Mouse (Mus musculus): ENCODE measurements around the gene Angpt4. TPM values are rescaled to one million over a fixed set of nuclear protein-coding genes. Genes with fewer than 3 reads are reported as not detected.

The Angpt4 gene
- polyA plus RNA-seq, 1 experiment, result 2.8 TPM

GRCm38 (mm10) chr2:151961284-151962196, 50.5 kb downstream of the Angpt4 start:
- no peak for DNase-seq (ENCODE audit: low spot score)

- peak; percentile 64 for DNase-seq (ENCODE audit: low spot score)
These were observed 51.5 kb downstream of the Angpt4 start for GRCm38 (mm10) chr2:151962474-151962873.

GRCm38 (mm10) chr2:151963319-151963718, 52.3 kb downstream of the Angpt4 start:
- no peak for DNase-seq (ENCODE audit: low spot score)

- DNase-seq (ENCODE audit: low spot score), result no peak
These were observed 53.0 kb downstream of the Angpt4 start for GRCm38 (mm10) chr2:151964052-151964451.

- no peak for DNase-seq (ENCODE audit: low spot score)
These were observed 56.3 kb downstream of the Angpt4 start for GRCm38 (mm10) chr2:151967176-151967750.

- DNase-seq (ENCODE audit: low spot score), result no peak
These were observed 56.8 kb downstream of the Angpt4 start for GRCm38 (mm10) chr2:151967792-151968191.

GRCm38 (mm10) chr2:151968451-151968850, 57.4 kb downstream of the Angpt4 start:
- no peak for DNase-seq (ENCODE audit: low spot score)

- no peak for DNase-seq (ENCODE audit: low spot score)
These were observed 58.0 kb downstream of the Angpt4 start for GRCm38 (mm10) chr2:151968986-151969385.

GRCm38 (mm10) chr2:151969396-151969795, 58.4 kb downstream of the Angpt4 start:
- DNase-seq (ENCODE audit: low spot score), result no peak

GRCm38 (mm10) chr2:151970191-151971172, 59.5 kb downstream of the Angpt4 start:
- DNase-seq (ENCODE audit: low spot score), result peak; percentile 79

- DNase-seq (ENCODE audit: low spot score), result no peak
These were observed 60.7 kb downstream of the Angpt4 start for GRCm38 (mm10) chr2:151971748-151972147.

- peak; percentile 47 for DNase-seq (ENCODE audit: low spot score)
These were observed 62.0 kb downstream of the Angpt4 start for GRCm38 (mm10) chr2:151972880-151973594.

- peak; percentile 69 for DNase-seq (ENCODE audit: low spot score)
These were observed 62.9 kb downstream of the Angpt4 start for GRCm38 (mm10) chr2:151973595-151974562.

- no peak for DNase-seq (ENCODE audit: low spot score)
These were observed 64.3 kb downstream of the Angpt4 start for GRCm38 (mm10) chr2:151975295-151975694.

GRCm38 (mm10) chr2:151976067-151976466, 65.1 kb downstream of the Angpt4 start:
- DNase-seq (ENCODE audit: low spot score), result no peak

GRCm38 (mm10) chr2:151977689-151978440, 66.9 kb downstream of the Angpt4 start:
- DNase-seq (ENCODE audit: low spot score), result no peak

GRCm38 (mm10) chr2:151978494-151978893, 67.5 kb downstream of the Angpt4 start:
- DNase-seq (ENCODE audit: low spot score), result no peak

- peak; percentile 76 for DNase-seq (ENCODE audit: low spot score)
These were observed 68.7 kb downstream of the Angpt4 start, which contains the start of gene Fam110a for GRCm38 (mm10) chr2:151979470-151980354. Gene Fam110a, minus strand, starts transcription at chr2:151980219.
